Mouse (Mus musculus) MEL (cell line): ENCODE measurements at regions not wholly inside any gene's neighbourhood (a gene's known extent, or its start where the extent isn't known, plus 50 kb on each side); places are given as distances from the start of the nearest gene placed in this dataset.

Experiments
- CHD1 ChIP-seq: IDR thresholded peaks from 2 replicates; pipeline ENCODE4 v1.6.1; 2012; ENCODE audit warnings: low read depth, mild to moderate bottlenecking, inconsistent platforms, low read length, improper control_type of control experiment
- CTCF ChIP-seq, 3 experiments: IDR thresholded peaks in 2 of 3; conservative IDR thresholded peaks in 1 of 3; 2 replicates each; pipeline ENCODE4 v1.5.1; 2011 to 2012; ENCODE audit warnings: low read length in 3 of 3, low read depth in 2 of 3, mild to moderate bottlenecking in 2 of 3, improper control_type of control experiment in 1 of 3, inconsistent platforms in 1 of 3, mixed read lengths in 1 of 3, moderate library complexity in 1 of 3; ENCODE audit not compliant: control insufficient read depth in 1 of 3, insufficient read depth in 1 of 3, poor library complexity in 1 of 3, severe bottlenecking in 1 of 3
- EP300 ChIP-seq, 2 experiments: IDR thresholded peaks; 2 replicates each; pipeline ENCODE4 v1.6.1; 2011; ENCODE audit warnings: improper control_type of control experiment in 2 of 2, low read length in 2 of 2, low read depth in 1 of 2, mild to moderate bottlenecking in 1 of 2
- MAX ChIP-seq: IDR thresholded peaks from 2 replicates; pipeline ENCODE4 v1.6.1; 2011; ENCODE audit warnings: low read length, improper control_type of control experiment
- NRF1 ChIP-seq: IDR thresholded peaks from 2 replicates; pipeline ENCODE4 v1.6.1; 2014; ENCODE audit warnings: low read depth, mild to moderate bottlenecking, inconsistent platforms, low read length, improper control_type of control experiment, moderate library complexity; ENCODE audit not compliant: poor library complexity, insufficient read depth, severe bottlenecking
- POLR2A ChIP-seq, 2 experiments: IDR thresholded peaks; 2 replicates each; pipeline ENCODE4 v1.6.1; 2011 to 2012; ENCODE audit warnings: low read length in 2 of 2, mild to moderate bottlenecking in 2 of 2, control low read depth in 1 of 2, improper control_type of control experiment in 1 of 2, low read depth in 1 of 2, moderate library complexity in 1 of 2; ENCODE audit not compliant: control insufficient read depth in 1 of 2, insufficient read depth in 1 of 2, poor library complexity in 1 of 2
- POLR2AphosphoS2 ChIP-seq: IDR thresholded peaks from 2 replicates; pipeline ENCODE4 v1.6.1; 2011; ENCODE audit warnings: low read length, improper control_type of control experiment
- RAD21 ChIP-seq: IDR thresholded peaks from 2 replicates; pipeline ENCODE4 v1.6.1; 2011; ENCODE audit warnings: mild to moderate bottlenecking, low read depth, low read length, improper control_type of control experiment
- RCOR1 ChIP-seq: IDR thresholded peaks from 2 replicates; pipeline ENCODE4 v1.6.1; 2012; ENCODE audit warnings: low read depth, mild to moderate bottlenecking, inconsistent platforms, low read length, improper control_type of control experiment
- SIN3A ChIP-seq: IDR thresholded peaks from 2 replicates; pipeline ENCODE4 v1.6.1; 2012; ENCODE audit warnings: low read length, improper control_type of control experiment, inconsistent platforms
- TAL1 ChIP-seq: IDR thresholded peaks from 2 replicates; pipeline ENCODE4 v1.6.1; 2012; ENCODE audit warnings: mild to moderate bottlenecking, inconsistent platforms, low read length, moderate library complexity, mixed read lengths
- ZC3H11A ChIP-seq: IDR thresholded peaks from 2 replicates; pipeline ENCODE4 v1.6.1; 2012; ENCODE audit warnings: low read depth, mild to moderate bottlenecking, inconsistent platforms, low read length, improper control_type of control experiment
- ZMIZ1 ChIP-seq: IDR thresholded peaks from 2 replicates; pipeline ENCODE4 v1.6.1; 2012; ENCODE audit warnings: low read depth, mild to moderate bottlenecking, inconsistent platforms, low read length, improper control_type of control experiment, moderate library complexity

DNA sequence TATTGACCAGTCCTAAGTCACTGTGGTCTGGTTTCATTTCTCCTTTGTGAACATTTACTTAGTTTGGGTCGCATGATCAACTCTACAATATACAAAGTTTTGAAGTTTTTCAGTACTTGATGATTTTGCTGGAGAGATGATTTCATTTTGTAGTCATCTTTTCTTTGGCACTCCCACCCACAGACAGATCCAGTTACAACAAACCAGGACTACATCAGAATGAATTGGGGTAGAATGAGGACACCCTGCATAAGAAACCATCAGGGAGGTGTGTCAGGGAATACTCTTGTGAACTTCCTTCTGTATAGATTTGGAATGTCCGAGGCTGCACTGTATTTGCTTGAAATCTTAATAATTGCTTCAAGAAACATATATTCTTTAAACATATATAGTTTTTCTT is 59.5 kb upstream of the Mmadhc start:
- no peak for TF ChIP-seq TAL1
- TF ChIP-seq MAX, result no peak
- no peak for TF ChIP-seq POLR2A (IDR thresholded peaks at IDR 0.05; ENCODE audit: control insufficient read depth in 1 of 2, insufficient read depth in 1 of 2, low read depth in 1 of 2, low read length in 2 of 2, poor library complexity in 1 of 2)
- TF ChIP-seq CTCF (IDR thresholded peaks at IDR 0.05 in 2 of 3, conservative IDR thresholded peaks at IDR 0.05 in 1 of 3; ENCODE audit: control insufficient read depth in 1 of 3, insufficient read depth in 1 of 3, low read depth in 2 of 3, low read length in 3 of 3, poor library complexity in 1 of 3, severe bottlenecking in 1 of 3), result no peak
- no peak for TF ChIP-seq NRF1
- TF ChIP-seq CHD1, result no peak
- no peak for TF ChIP-seq EP300 (IDR thresholded peaks at IDR 0.05; ENCODE audit: low read depth in 1 of 2, low read length in 2 of 2)
- TF ChIP-seq POLR2AphosphoS2, result no peak
- no peak for TF ChIP-seq SIN3A
- no peak for TF ChIP-seq ZMIZ1
- TF ChIP-seq ZC3H11A, result no peak
- no peak for TF ChIP-seq RAD21
- TF ChIP-seq RCOR1, result no peak
